Mouse (Mus musculus) gastrocnemius, adult 18-20 months (tissue): ENCODE measurements at regions not wholly inside any gene's neighbourhood (a gene's known extent, or its start where the extent isn't known, plus 50 kb on each side); places are given as distances from the start of the nearest gene placed in this dataset.
A peak's percentile ranks its signal among the peaks of the same experiment; 100 is the strongest.

Experiments
- DNase-seq: peaks from one replicate; pipeline ENCODE4 v3.0.0; 2021; ENCODE audit warnings: low spot score

GRCm38 (mm10) chr11:44219971-44220370 is 179.9 kb upstream of the Il12b start:
- DNase-seq = no peak

GRCm38 (mm10) chr11:44229996-44230395 is 169.9 kb upstream of the Il12b start:
- DNase-seq = peak; percentile 47

- DNase-seq = no peak
Observed at GRCm38 (mm10) chr11:44235456-44235855, 164.4 kb upstream of the Il12b start.

GRCm38 (mm10) chr11:44238051-44238450 is 161.8 kb upstream of the Il12b start:
- DNase-seq = no peak

GRCm38 (mm10) chr11:44238598-44238997 is 161.3 kb upstream of the Il12b start:
- DNase-seq = no peak

- DNase-seq = no peak
Observed at GRCm38 (mm10) chr11:44243184-44243583, 156.7 kb upstream of the Il12b start.

- no peak for DNase-seq
Observed at GRCm38 (mm10) chr11:44251821-44252220, 148.0 kb upstream of the Il12b start.

GRCm38 (mm10) chr11:44260376-44261111 is 139.3 kb upstream of the Il12b start:
- no peak for DNase-seq

- no peak for DNase-seq
Observed at GRCm38 (mm10) chr11:44261657-44262056, 138.2 kb upstream of the Il12b start.

GRCm38 (mm10) chr11:44262571-44262970 is 137.3 kb upstream of the Il12b start:
- DNase-seq = no peak

- DNase-seq = no peak
Observed at GRCm38 (mm10) chr11:44272268-44272667, 127.6 kb upstream of the Il12b start.

GRCm38 (mm10) chr11:44278521-44279208 is 121.2 kb upstream of the Il12b start:
- DNase-seq = no peak

- no peak for DNase-seq
Observed at GRCm38 (mm10) chr11:44285961-44286360, 113.9 kb upstream of the Il12b start.

- DNase-seq = no peak
Observed at GRCm38 (mm10) chr11:44288825-44289224, 111.0 kb upstream of the Il12b start.

GRCm38 (mm10) chr11:44303786-44304185 is 96.1 kb upstream of the Il12b start:
- DNase-seq = no peak

GRCm38 (mm10) chr11:44316061-44316460 is 83.8 kb upstream of the Il12b start:
- DNase-seq = no peak

GRCm38 (mm10) chr11:44319136-44319535 is 80.7 kb upstream of the Il12b start:
- no peak for DNase-seq

GRCm38 (mm10) chr11:44323314-44323713 is 76.5 kb upstream of the Il12b start:
- DNase-seq = peak; percentile 44

- no peak for DNase-seq
Observed at GRCm38 (mm10) chr11:44325066-44325465, 74.8 kb upstream of the Il12b start.

GRCm38 (mm10) chr11:44325525-44325924 is 74.3 kb upstream of the Il12b start:
- DNase-seq = no peak

GRCm38 (mm10) chr11:44329503-44329902 is 70.4 kb upstream of the Il12b start:
- no peak for DNase-seq

GRCm38 (mm10) chr11:44330438-44330837 is 69.4 kb upstream of the Il12b start:
- no peak for DNase-seq
